Mouse (Mus musculus): ENCODE data around the gene Zfp800. TPM values are rescaled to one million over a fixed set of nuclear protein-coding genes. Genes with fewer than 3 reads are reported as not detected.

Zfp800 gene
- polyA plus RNA-seq, 1 experiment from 2014 or later = 27.6 TPM

- whole genome bisulfite sequencing = 71% methylated on average over 7 of the region's 7 CpGs
- Histone ChIP-seq H3K27ac (no peak overlapping the region), H3K4me1 (no peaks in the 10 kb centered on the region), H3K4me3 (replicated peaks) (no peak overlapping the region), H3K4me2 (no peak overlapping the region), H3K9me3 (no peaks in the 10 kb centered on the region), H3K9ac (no peak overlapping the region), H3K27me3 (replicated peaks) (no peaks in the 10 kb centered on the region), H3K36me3 (no peaks in the 10 kb centered on the region)
- ATAC-seq (ENCODE audit: insufficient read depth, low FRiP score, low read depth) = no peak
These were observed 102.2 kb downstream of the Zfp800 start for GRCm38 (mm10) chr6:28295581-28295980.

- no peaks in the 10 kb centered on the region for H3K27me3 ChIP-seq (replicated peaks)
- H3K27ac ChIP-seq = no peak overlapping the region
- no peak overlapping the region for H3K4me2 ChIP-seq
- ATAC-seq (ENCODE audit: insufficient read depth, low FRiP score, low read depth) = no peak
- H3K36me3 ChIP-seq = no peaks in the 10 kb centered on the region
- WGBS = 78% methylated on average over 6 of the region's 6 CpGs
- no peak overlapping the region for H3K9ac ChIP-seq
- H3K9me3 ChIP-seq = no peaks in the 10 kb centered on the region
- no peaks in the 10 kb centered on the region for H3K4me1 ChIP-seq
- no peak overlapping the region for H3K4me3 ChIP-seq (replicated peaks)
These were observed 105.0 kb downstream of the Zfp800 start for GRCm38 (mm10) chr6:28292810-28293209.

- Histone ChIP-seq H3K9me3 (no peaks in the 10 kb centered on the region), H3K27me3 (replicated peaks) (no peaks in the 10 kb centered on the region), H3K36me3 (no peaks in the 10 kb centered on the region), H3K4me3 (replicated peaks) (no peak overlapping the region), H3K9ac (no peak overlapping the region), H3K4me1 (no peaks in the 10 kb centered on the region), H3K4me2 (no peak overlapping the region), H3K27ac (no peak overlapping the region)
- no peak for ATAC-seq (ENCODE audit: insufficient read depth, low FRiP score, low read depth)
- 72% methylated on average over 2 of the region's 2 CpGs for WGBS
These were observed 117.9 kb downstream of the Zfp800 start for GRCm38 (mm10) chr6:28279886-28280285.

GRCm38 (mm10) chr6:28262198-28262621 lies 135.6 kb downstream of the Zfp800 start:
- Histone ChIP-seq H3K4me1 (0 out of 2 replicates have a peak, but pooled peaks cover 6% of the 10 kb centered on the region), H3K27ac (peak overlapping the region; percentile 90), H3K4me3 (replicated peaks) (peak overlapping the region; percentile 96), H3K4me2 (peak overlapping the region; percentile 93), H3K9ac (peak overlapping the region; percentile 52), H3K27me3 (replicated peaks) (no peaks in the 10 kb centered on the region; the same call in 1 of the 2 replicates), H3K36me3 (no peaks in the 10 kb centered on the region), H3K9me3 (no peaks in the 10 kb centered on the region)
- under 1% methylated on average over 27 of the region's 29 CpGs for WGBS
- no peak for ATAC-seq (ENCODE audit: insufficient read depth, low FRiP score, low read depth)

GRCm38 (mm10) chr6:28261307-28262197 lies 136.3 kb downstream of the Zfp800 start:
- Histone ChIP-seq H3K27me3 (replicated peaks) (no peaks in the 10 kb centered on the region), H3K36me3 (no peaks in the 10 kb centered on the region), H3K27ac (peak overlapping the region; percentile 90), H3K4me3 (replicated peaks) (peak overlapping the region; percentile 96), H3K9me3 (no peaks in the 10 kb centered on the region), H3K9ac (peak overlapping the region; percentile 61), H3K4me1 (0 out of 2 replicates have a peak, but pooled peaks cover 6% of the 10 kb centered on the region), H3K4me2 (peak overlapping the region; percentile 93)
- peak; percentile 97 for ATAC-seq (ENCODE audit: insufficient read depth, low FRiP score, low read depth)
- 0% methylated on average over 123 of the region's 131 CpGs for WGBS

- Histone ChIP-seq H3K4me3 (replicated peaks) (peak overlapping the region; percentile 96), H3K9ac (peak overlapping the region; percentile 61), H3K4me2 (peak overlapping the region; percentile 93), H3K9me3 (no peaks in the 10 kb centered on the region), H3K27ac (peak overlapping the region; percentile 90), H3K36me3 (no peaks in the 10 kb centered on the region), H3K4me1 (0 out of 2 replicates have a peak, but pooled peaks cover 6% of the 10 kb centered on the region), H3K27me3 (replicated peaks) (no peaks in the 10 kb centered on the region)
- ATAC-seq (ENCODE audit: insufficient read depth, low FRiP score, low read depth) = peak; percentile 31
- 3% methylated on average over 57 of the region's 64 CpGs for WGBS
These were observed 137.2 kb downstream of the Zfp800 start for GRCm38 (mm10) chr6:28260425-28261191.

GRCm38 (mm10) chr6:28259750-28260149 lies 138.1 kb downstream of the Zfp800 start:
- H3K9ac ChIP-seq = no peak overlapping the region
- 0 out of 2 replicates have a peak, but pooled peaks cover 6% of the 10 kb centered on the region for H3K4me1 ChIP-seq
- H3K4me2 ChIP-seq = no peak overlapping the region
- no peak overlapping the region for H3K27ac ChIP-seq
- H3K9me3 ChIP-seq = no peaks in the 10 kb centered on the region
- no peaks in the 10 kb centered on the region for H3K36me3 ChIP-seq
- 87% methylated on average over 5 of the region's 5 CpGs for WGBS
- H3K27me3 ChIP-seq (replicated peaks) = no peaks in the 10 kb centered on the region
- H3K4me3 ChIP-seq (replicated peaks) = no peak overlapping the region
- ATAC-seq (ENCODE audit: insufficient read depth, low FRiP score, low read depth) = no peak

GRCm38 (mm10) chr6:28258440-28258839 lies 139.4 kb downstream of the Zfp800 start:
- no peak overlapping the region for H3K4me3 ChIP-seq (replicated peaks)
- no peak overlapping the region for H3K4me2 ChIP-seq
- 0 out of 2 replicates have a peak, but pooled peaks cover 6% of the 10 kb centered on the region for H3K4me1 ChIP-seq
- H3K9ac ChIP-seq = no peak overlapping the region
- no peaks in the 10 kb centered on the region for H3K27me3 ChIP-seq (replicated peaks)
- no peak for ATAC-seq (ENCODE audit: insufficient read depth, low FRiP score, low read depth)
- no peaks in the 10 kb centered on the region for H3K9me3 ChIP-seq
- H3K27ac ChIP-seq = no peak overlapping the region
- 0 out of 2 replicates have a peak, but pooled peaks cover 5% of the 10 kb centered on the region for H3K36me3 ChIP-seq
- 50% methylated on average over 1 of the region's 1 CpGs for WGBS

- 54% methylated on average over 1 of the region's 1 CpGs for WGBS
- ATAC-seq (ENCODE audit: insufficient read depth, low FRiP score, low read depth) = no peak
- no peak overlapping the region for H3K27ac ChIP-seq
- peaks cover 9% of the 10 kb centered on the region; the same call in 1 of the 2 replicates for H3K36me3 ChIP-seq
- 0 out of 2 replicates have a peak, but pooled peaks cover 6% of the 10 kb centered on the region for H3K4me1 ChIP-seq
- no peaks in the 10 kb centered on the region for H3K9me3 ChIP-seq
- no peak overlapping the region for H3K4me3 ChIP-seq (replicated peaks)
- H3K9ac ChIP-seq = no peak overlapping the region
- H3K4me2 ChIP-seq = no peak overlapping the region
- H3K27me3 ChIP-seq (replicated peaks) = no peaks in the 10 kb centered on the region
These were observed 140.0 kb downstream of the Zfp800 start for GRCm38 (mm10) chr6:28257772-28258171.

- no peaks in the 10 kb centered on the region for H3K9me3 ChIP-seq
- no peak overlapping the region for H3K9ac ChIP-seq
- H3K36me3 ChIP-seq = peaks cover 10% of the 10 kb centered on the region; the same call in 1 of the 2 replicates
- no peak overlapping the region for H3K4me2 ChIP-seq
- no peak overlapping the region for H3K27ac ChIP-seq
- ATAC-seq (ENCODE audit: insufficient read depth, low FRiP score, low read depth) = no peak
- no peak overlapping the region for H3K4me3 ChIP-seq (replicated peaks)
- H3K4me1 ChIP-seq = no peaks in the 10 kb centered on the region
- no peaks in the 10 kb centered on the region for H3K27me3 ChIP-seq (replicated peaks)
These were observed 145.0 kb downstream of the Zfp800 start for GRCm38 (mm10) chr6:28252790-28253189.

GRCm38 (mm10) chr6:28248211-28248610 lies 149.6 kb downstream of the Zfp800 start:
- Histone ChIP-seq H3K36me3 (peaks cover 4% of the 10 kb centered on the region; the same call in 1 of the 2 replicates), H3K4me3 (replicated peaks) (no peak overlapping the region), H3K9me3 (no peaks in the 10 kb centered on the region), H3K27ac (no peak overlapping the region), H3K4me1 (no peaks in the 10 kb centered on the region), H3K9ac (no peak overlapping the region), H3K4me2 (no peak overlapping the region), H3K27me3 (replicated peaks) (no peaks in the 10 kb centered on the region)
- 84% methylated on average over 2 of the region's 2 CpGs for WGBS
- ATAC-seq (ENCODE audit: insufficient read depth, low FRiP score, low read depth) = no peak
